Mouse (Mus musculus): Measurements from ENCODE around the gene Fndc9. TPM values are rescaled to one million over a fixed set of nuclear protein-coding genes. Genes with fewer than 3 reads are reported as not detected.

Fndc9 gene
- total and polyA plus RNA-seq, 3 experiments = not detected

- Histone ChIP-seq H3K4me3 (no peak overlapping the region), H3K27me3 (ENCODE audit: control insufficient read depth, insufficient read depth, low read length) (no peaks in the 10 kb centered on the region), H3K36me3 (ENCODE audit: control insufficient read depth, insufficient read depth, low read length) (no peaks in the 10 kb centered on the region), H3K79me2 (replicated peaks; ENCODE audit: control insufficient read depth, insufficient read depth, low read length) (no peaks in the 10 kb centered on the region), H3K9ac (ENCODE audit: low read depth, low read length) (no peak overlapping the region), H3K27ac (no peak overlapping the region), H3K4me1 (ENCODE audit: control insufficient read depth, insufficient read depth, low read length) (no peaks in the 10 kb centered on the region)
- WGBS = 85% methylated on average over 9 of the region's 9 CpGs
- intact Hi-C loops (cut with DNase I) = no loop called here
- no peak for TF ChIP-seq EP300 (IDR thresholded peaks at IDR 0.05; ENCODE audit: insufficient read depth, low read depth, low read length)
- no peak for TF ChIP-seq CTCF (IDR thresholded peaks at IDR 0.05)
- no peak for TF ChIP-seq POLR2A (IDR thresholded peaks at IDR 0.05; ENCODE audit: insufficient read depth, low read depth, low read length)
- no peak for DNase-seq
Observed at GRCm38 (mm10) chr11:46204841-46205240, 30.5 kb upstream of the Fndc9 start.

GRCm38 (mm10) chr11:46205639-46206409 is 29.5 kb upstream of the Fndc9 start:
- no peaks in the 10 kb centered on the region for H3K27me3 ChIP-seq (ENCODE audit: control insufficient read depth, insufficient read depth, low read length)
- TF ChIP-seq EP300 (IDR thresholded peaks at IDR 0.05; ENCODE audit: insufficient read depth, low read depth, low read length) = no peak
- no peak for TF ChIP-seq POLR2A (IDR thresholded peaks at IDR 0.05; ENCODE audit: insufficient read depth, low read depth, low read length)
- no peak for TF ChIP-seq CTCF (IDR thresholded peaks at IDR 0.05)
- H3K4me1 ChIP-seq (ENCODE audit: control insufficient read depth, insufficient read depth, low read length) = no peaks in the 10 kb centered on the region
- no peaks in the 10 kb centered on the region for H3K79me2 ChIP-seq (replicated peaks; ENCODE audit: control insufficient read depth, insufficient read depth, low read length)
- no peak overlapping the region for H3K27ac ChIP-seq
- no peak for DNase-seq
- H3K4me3 ChIP-seq = no peak overlapping the region
- H3K36me3 ChIP-seq (ENCODE audit: control insufficient read depth, insufficient read depth, low read length) = no peaks in the 10 kb centered on the region
- intact Hi-C loops (cut with DNase I) = no loop called here
- 41% methylated on average over 17 of the region's 17 CpGs for WGBS
- no peak overlapping the region for H3K9ac ChIP-seq (ENCODE audit: low read depth, low read length)

- Histone ChIP-seq H3K27ac (no peak overlapping the region), H3K36me3 (ENCODE audit: control insufficient read depth, insufficient read depth, low read length) (no peaks in the 10 kb centered on the region), H3K4me3 (no peak overlapping the region), H3K79me2 (replicated peaks; ENCODE audit: control insufficient read depth, insufficient read depth, low read length) (no peaks in the 10 kb centered on the region), H3K4me1 (ENCODE audit: control insufficient read depth, insufficient read depth, low read length) (peaks cover 2% of the 10 kb centered on the region), H3K27me3 (ENCODE audit: control insufficient read depth, insufficient read depth, low read length) (no peaks in the 10 kb centered on the region), H3K9ac (ENCODE audit: low read depth, low read length) (no peak overlapping the region)
- no peak for TF ChIP-seq EP300 (IDR thresholded peaks at IDR 0.05; ENCODE audit: insufficient read depth, low read depth, low read length)
- TF ChIP-seq CTCF (IDR thresholded peaks at IDR 0.05) = no peak
- no peak for TF ChIP-seq POLR2A (IDR thresholded peaks at IDR 0.05; ENCODE audit: insufficient read depth, low read depth, low read length)
- intact Hi-C loops (cut with DNase I) = no loop called here
- WGBS = 77% methylated on average over 2 of the region's 2 CpGs
- DNase-seq = no peak
Observed at GRCm38 (mm10) chr11:46209884-46210283, 25.4 kb upstream of the Fndc9 start.

- no peak overlapping the region for H3K27ac ChIP-seq
- H3K36me3 ChIP-seq (ENCODE audit: control insufficient read depth, insufficient read depth, low read length) = no peaks in the 10 kb centered on the region
- H3K9ac ChIP-seq (ENCODE audit: low read depth, low read length) = no peak overlapping the region
- H3K27me3 ChIP-seq (ENCODE audit: control insufficient read depth, insufficient read depth, low read length) = no peaks in the 10 kb centered on the region
- intact Hi-C loops (cut with DNase I) = no loop called here
- TF ChIP-seq CTCF (IDR thresholded peaks at IDR 0.05) (no peak), EP300 (IDR thresholded peaks at IDR 0.05; ENCODE audit: insufficient read depth, low read depth, low read length) (no peak), POLR2A (IDR thresholded peaks at IDR 0.05; ENCODE audit: insufficient read depth, low read depth, low read length) (no peak)
- no peak overlapping the region for H3K4me3 ChIP-seq
- no peaks in the 10 kb centered on the region for H3K79me2 ChIP-seq (replicated peaks; ENCODE audit: control insufficient read depth, insufficient read depth, low read length)
- DNase-seq = no peak
- H3K4me1 ChIP-seq (ENCODE audit: control insufficient read depth, insufficient read depth, low read length) = peaks cover 4% of the 10 kb centered on the region
- 40% methylated on average over 3 of the region's 3 CpGs for WGBS
Observed at GRCm38 (mm10) chr11:46211858-46212257, 23.5 kb upstream of the Fndc9 start.

- 62% methylated on average over 5 of the region's 5 CpGs for WGBS
- intact Hi-C loops (cut with DNase I) = loop anchor here (2.0 kb wide), 1 partner anchor 85 kb away; no protein-coding TSS in a partner anchor
- DNase-seq = no peak
Observed at GRCm38 (mm10) chr11:46213844-46214243, 21.5 kb upstream of the Fndc9 start.

More at GRCm38 (mm10) chr11:46213844-46214243, 21.5 kb upstream of the Fndc9 start:
- TF ChIP-seq EP300 (IDR thresholded peaks at IDR 0.05; ENCODE audit: insufficient read depth, low read depth, low read length) = no peak
- no peak for TF ChIP-seq CTCF (IDR thresholded peaks at IDR 0.05)
- no peak for TF ChIP-seq POLR2A (IDR thresholded peaks at IDR 0.05; ENCODE audit: insufficient read depth, low read depth, low read length)
- no peak overlapping the region for H3K4me3 ChIP-seq
- H3K4me1 ChIP-seq (ENCODE audit: control insufficient read depth, insufficient read depth, low read length) = peaks cover 4% of the 10 kb centered on the region
- H3K9ac ChIP-seq (ENCODE audit: low read depth, low read length) = no peak overlapping the region
- no peaks in the 10 kb centered on the region for H3K36me3 ChIP-seq (ENCODE audit: control insufficient read depth, insufficient read depth, low read length)
- no peaks in the 10 kb centered on the region for H3K27me3 ChIP-seq (ENCODE audit: control insufficient read depth, insufficient read depth, low read length)
- no peak overlapping the region for H3K27ac ChIP-seq
- no peaks in the 10 kb centered on the region for H3K79me2 ChIP-seq (replicated peaks; ENCODE audit: control insufficient read depth, insufficient read depth, low read length)
